Mouse (Mus musculus) CH12.LX (cell line): Measurements from ENCODE around the gene Nkiras1. TPM values are rescaled to one million over a fixed set of nuclear protein-coding genes. Genes with fewer than 3 reads are reported as not detected.
A peak's percentile ranks its signal among the peaks of the same experiment; 100 is the strongest.
"Not testable (repeated sequence)": the region's sequence is repeated elsewhere in the genome, so short reads cannot be mapped to it uniquely, and the experiment has no call there.

Experiments
- DNase-seq: peaks from one replicate; pipeline ENCODE4 v3.0.0-alpha.2; 2013; ENCODE audit errors: extremely low read depth
- H3K27ac ChIP-seq: 2 replicates; pipeline ENCODE4 v1.5.1; 2012; ENCODE audit warnings: low read depth, mild to moderate bottlenecking, control low read depth, moderate library complexity; ENCODE audit not compliant: insufficient read depth
- H3K27me3 ChIP-seq: replicated peaks from 2 replicates; pipeline ENCODE3; 2012; ENCODE audit warnings: inconsistent platforms
- H3K36me3 ChIP-seq, 2 experiments: replicated peaks in 1 of 2; 2 replicates each; pipeline versions ENCODE3 to v1.6.1; 2012; ENCODE audit warnings: inconsistent platforms in 1 of 2, low read length in 1 of 2, mild to moderate bottlenecking in 1 of 2, mixed read lengths in 1 of 2, moderate library complexity in 1 of 2; ENCODE audit not compliant: control insufficient read depth in 1 of 2, insufficient read depth in 1 of 2
- H3K4me1 ChIP-seq, 2 experiments: 2 replicates each; pipeline ENCODE4 v1.6.1; 2012; ENCODE audit warnings: inconsistent platforms in 1 of 2, moderate library complexity in 1 of 2; ENCODE audit not compliant: insufficient read depth in 2 of 2, control insufficient read depth in 1 of 2
- H3K4me2 ChIP-seq: 2 replicates; pipeline ENCODE4 v1.6.1; 2012; ENCODE audit warnings: low read depth, mild to moderate bottlenecking, control low read depth; ENCODE audit not compliant: poor library complexity, insufficient read depth, severe bottlenecking
- H3K4me3 ChIP-seq, 3 experiments: fragments of 150-350 bp in 1 of 3; sonication (generic) in 1 of 3; replicated peaks in 1 of 3; 2 replicates each; pipeline versions ENCODE3 to v1.5.1; 2011 to 2012; ENCODE audit warnings: low read depth in 2 of 3, low read length in 2 of 3, mild to moderate bottlenecking in 2 of 3, moderate library complexity in 2 of 3, control low read depth in 1 of 3, improper control_type of control experiment in 1 of 3, inconsistent platforms in 1 of 3, mixed read lengths in 1 of 3; ENCODE audit not compliant: poor library complexity in 1 of 3
- H3K79me2 ChIP-seq: replicated peaks from 2 replicates; pipeline ENCODE4 v1.6.1; 2012; ENCODE audit warnings: mild to moderate bottlenecking, moderate library complexity; ENCODE audit not compliant: control insufficient read depth, poor library complexity, insufficient read depth, severe bottlenecking; ENCODE audit errors: extremely low read depth
- H3K9ac ChIP-seq: 2 replicates; pipeline ENCODE4 v1.6.1; 2012; ENCODE audit warnings: low read depth, mild to moderate bottlenecking, control low read depth, moderate library complexity; ENCODE audit not compliant: insufficient read depth
- H3K9me3 ChIP-seq: replicated peaks from 2 replicates; pipeline ENCODE3; 2012; ENCODE audit warnings: low read length, inconsistent platforms, mixed read lengths
- BHLHE40 ChIP-seq: IDR thresholded peaks from 2 replicates; pipeline ENCODE4 v1.6.1; 2011; ENCODE audit warnings: mild to moderate bottlenecking, low read depth, low read length, improper control_type of control experiment
- CHD1 ChIP-seq: IDR thresholded peaks from 2 replicates; pipeline ENCODE4 v1.6.1; 2012; ENCODE audit warnings: low read depth, low read length, improper control_type of control experiment, inconsistent platforms
- ETS1 ChIP-seq: conservative IDR thresholded peaks from 2 replicates; pipeline ENCODE4 v1.6.1; 2012; ENCODE audit warnings: low read depth, mild to moderate bottlenecking, inconsistent platforms, low read length, improper control_type of control experiment, moderate library complexity
- HCFC1 ChIP-seq: IDR thresholded peaks from 2 replicates; pipeline ENCODE4 v1.6.1; 2012; ENCODE audit warnings: low read depth, mild to moderate bottlenecking, inconsistent platforms, low read length, improper control_type of control experiment
- MAX ChIP-seq: IDR thresholded peaks from 2 replicates; pipeline ENCODE4 v1.6.1; 2011; ENCODE audit warnings: low read length, improper control_type of control experiment
- MYC ChIP-seq: IDR thresholded peaks from 2 replicates; pipeline ENCODE4 v1.6.1; 2011; ENCODE audit warnings: low read depth, mild to moderate bottlenecking, improper control_type of control experiment, low read length
- NELFE ChIP-seq: IDR thresholded peaks from 2 replicates; pipeline ENCODE4 v1.6.1; 2011; ENCODE audit warnings: low read depth, low read length, improper control_type of control experiment
- POLR2A ChIP-seq: IDR thresholded peaks from 2 replicates; pipeline ENCODE4 v1.6.1; 2011; ENCODE audit warnings: low read depth, mild to moderate bottlenecking, improper control_type of control experiment, low read length
- POLR2AphosphoS2 ChIP-seq: IDR thresholded peaks from 2 replicates; pipeline ENCODE4 v1.6.1; 2011; ENCODE audit warnings: low read depth, low read length, improper control_type of control experiment
- RAD21 ChIP-seq: IDR thresholded peaks from 2 replicates; pipeline ENCODE4 v1.6.1; 2011; ENCODE audit warnings: low read depth, mild to moderate bottlenecking, low read length, improper control_type of control experiment, moderate library complexity
- RCOR1 ChIP-seq: conservative IDR thresholded peaks from 2 replicates; pipeline ENCODE4 v1.6.1; 2012; ENCODE audit warnings: low read depth, mild to moderate bottlenecking, inconsistent platforms, low read length, improper control_type of control experiment
- TBP ChIP-seq: conservative IDR thresholded peaks from 2 replicates; pipeline ENCODE4 v1.6.1; 2011; ENCODE audit warnings: low read depth, low read length, improper control_type of control experiment
- TCF12 ChIP-seq: IDR thresholded peaks from 2 replicates; pipeline ENCODE4 v1.6.1; 2014; ENCODE audit warnings: low read depth, mild to moderate bottlenecking, inconsistent platforms, low read length, improper control_type of control experiment
- UBTF ChIP-seq: IDR thresholded peaks from 2 replicates; pipeline ENCODE4 v1.6.1; 2012; ENCODE audit warnings: low read depth, mild to moderate bottlenecking, inconsistent platforms, low read length, improper control_type of control experiment, moderate library complexity
- USF2 ChIP-seq: conservative IDR thresholded peaks from 2 replicates; pipeline ENCODE4 v1.6.1; 2011; ENCODE audit warnings: low read depth, low read length, improper control_type of control experiment
- ZKSCAN1 ChIP-seq: IDR thresholded peaks from 2 replicates; pipeline ENCODE4 v1.6.1; 2012; ENCODE audit warnings: low read depth, inconsistent platforms, low read length, improper control_type of control experiment, borderline replicate concordance
- ZMIZ1 ChIP-seq: IDR thresholded peaks from 2 replicates; pipeline ENCODE4 v1.6.1; 2012; ENCODE audit warnings: low read depth, mild to moderate bottlenecking, inconsistent platforms, low read length, improper control_type of control experiment
- ZNF384 ChIP-seq: IDR thresholded peaks from 2 replicates; pipeline ENCODE4 v1.6.1; 2012; ENCODE audit warnings: low read depth, low read length, improper control_type of control experiment, inconsistent platforms
- dilution Hi-C: fragments of 300-500 bp; cut with MboI; formaldehyde crosslinking; loops from 2 replicates; pipeline ENCODE4 v1.14.3; 2020; ENCODE audit warnings: low sequenced_read_pairs; ENCODE audit not compliant: extremely low pct_unique_long_range_greater_than_20kb, extremely low pct_ligation_motif_present
- in situ Hi-C: fragments of 300-500 bp; cut with MboI; formaldehyde crosslinking; loops from 3 replicates; pipeline ENCODE4 v1.14.3; 2019; ENCODE audit warnings: low sequenced_read_pairs, low pct_ligation_motif_present, low pct_unique_long_range_greater_than_20kb, mixed read lengths
- polyA plus RNA-seq: library from polyadenylated mRNA; unstranded; fragments of >175 nt; gene quantifications from 2 replicates; pipeline ENCODE4 v1.2.1, GENCODE M21; 2012; ENCODE audit warnings: low read depth; ENCODE audit not compliant: insufficient read length
- total RNA-seq, 2 experiments: library from RNA; depleted of rRNA; stranded (reverse); fragments of 300-350 nt in 1 of 2; fragments of >200 nt in 1 of 2; gene quantifications; 2 replicates each; pipeline ENCODE4 v1.2.3; 2012 to 2014

Nkiras1 gene
- total and polyA plus RNA-seq, 3 experiments = 5.5 to 9.8 (median 9.2) TPM

GRCm38 (mm10) chr14:18269947-18270528 is 898 bp upstream of the Nkiras1 start:
- TF ChIP-seq CHD1 = peak; percentile 72
- TF ChIP-seq, all 38 proteins: peak for 1; not testable (repeated sequence) for 37
- H3K36me3 ChIP-seq = peaks cover 17 to 37% of the 10 kb centered on the region in 2 experiments
- peak overlapping the region; percentile 47 for H3K27ac ChIP-seq
- H3K9me3 ChIP-seq, DNase-seq, dilution Hi-C loops, H3K27me3 ChIP-seq: not testable (repeated sequence)
- H3K79me2 ChIP-seq = peaks cover 22% of the 10 kb centered on the region
- in situ Hi-C loops = loop anchor here (5.0 kb wide), 1 partner anchor 33 kb away; the partner anchor contains the start of gene Nr1d2
- peak overlapping the region; percentile 11; the same call in 1 of the 2 replicates for H3K4me2 ChIP-seq
- H3K9ac ChIP-seq = peak overlapping the region; percentile 88
- peak overlapping the region; percentile 93 to 100 (median 98) for H3K4me3 ChIP-seq
- H3K4me1 ChIP-seq = peaks cover 0 to 19% of the 10 kb centered on the region in 2 experiments; a peak in 2 of 4 replicates

DNA sequence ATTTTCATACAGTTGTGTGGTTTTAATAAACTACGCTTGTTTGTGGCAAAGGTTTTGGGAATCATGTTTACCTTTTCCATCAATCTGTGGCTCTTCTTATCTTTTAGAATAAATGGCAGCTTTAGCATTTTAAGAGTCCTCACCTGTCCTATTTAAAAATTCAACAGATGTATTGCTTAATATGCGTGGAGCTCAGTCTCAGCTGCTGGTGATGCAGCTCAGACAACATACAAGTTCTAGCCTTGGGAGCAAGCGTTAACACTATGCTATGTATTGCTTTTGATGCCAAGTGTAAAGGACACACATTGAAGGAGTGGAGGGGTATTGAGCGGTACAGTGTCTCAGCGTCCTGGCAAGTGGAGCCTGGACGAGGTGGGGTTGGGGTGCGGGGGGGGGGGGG is 730 bp downstream of the Nkiras1 start:
- dilution Hi-C loops = no loop called here
- in situ Hi-C loops = loop anchor here (5.0 kb wide), 1 partner anchor 34 kb away; the partner anchor contains the start of gene Nr1d2
- Histone ChIP-seq H3K36me3 (peaks cover 20 to 42% of the 10 kb centered on the region in 2 experiments), H3K9me3 (no peaks in the 10 kb centered on the region), H3K9ac (peak overlapping the region; percentile 87), H3K79me2 (peaks cover 22% of the 10 kb centered on the region), H3K4me3 (peak overlapping the region; percentile 64 to 100 (median 98)), H3K4me1 (peaks cover 0 to 19% of the 10 kb centered on the region in 2 experiments; a peak in 2 of 4 replicates), H3K4me2 (peak overlapping the region; percentile 98), H3K27me3 (no peaks in the 10 kb centered on the region), H3K27ac (no peak overlapping the region)
- no peak for DNase-seq
- TF ChIP-seq ZNF384 = no peak

DNA sequence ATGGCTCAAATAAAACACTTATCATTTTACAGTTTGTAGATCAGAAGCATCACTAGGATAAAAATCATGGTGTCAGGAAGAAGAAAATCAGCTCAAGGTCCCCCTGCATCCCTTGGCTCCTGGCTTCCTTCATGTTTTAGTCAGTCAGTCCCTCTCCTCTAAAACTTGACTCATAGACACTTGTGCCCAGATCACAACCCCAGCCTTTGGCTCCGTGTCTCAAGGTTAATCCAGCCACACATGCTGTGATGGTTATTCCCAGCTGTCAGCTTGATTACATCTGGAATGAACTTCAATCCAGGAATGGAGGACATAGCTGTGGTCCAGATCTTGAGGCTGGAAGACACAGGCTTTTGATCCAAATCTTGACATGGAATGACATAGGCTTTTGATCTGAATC is 3.6 kb downstream of the Nkiras1 start:
- H3K4me2 ChIP-seq = no peak overlapping the region
- H3K9me3 ChIP-seq = no peaks in the 10 kb centered on the region
- DNase-seq = no peak
- peaks cover 23 to 48% of the 10 kb centered on the region in 2 experiments for H3K36me3 ChIP-seq
- no peak overlapping the region for H3K27ac ChIP-seq
- TF ChIP-seq TCF12 = no peak
- H3K9ac ChIP-seq = no peak overlapping the region
- dilution Hi-C loops (no loop called here), in situ Hi-C loops (loop anchor here (5.0 kb wide), 1 partner anchor 37 kb away; the partner anchor contains the start of gene Nr1d2)
- H3K79me2 ChIP-seq = peaks cover 12% of the 10 kb centered on the region
- peaks cover 0 to 5% of the 10 kb centered on the region in 2 experiments; a peak in 1 of 4 replicates for H3K4me1 ChIP-seq
- H3K27me3 ChIP-seq = no peaks in the 10 kb centered on the region
- no peak overlapping the region for H3K4me3 ChIP-seq

- no peak overlapping the region for H3K27ac ChIP-seq
- peaks cover 3 to 13% of the 10 kb centered on the region in 2 experiments for H3K4me1 ChIP-seq
- no peaks in the 10 kb centered on the region for H3K27me3 ChIP-seq
- H3K4me2 ChIP-seq = no peak overlapping the region
- H3K79me2 ChIP-seq = no peaks in the 10 kb centered on the region; the same call in 1 of the 2 replicates
- H3K4me3 ChIP-seq = no peak overlapping the region
- no peak overlapping the region for H3K9ac ChIP-seq
- in situ Hi-C loops = no loop called here
- H3K9me3 ChIP-seq = no peaks in the 10 kb centered on the region
- peaks cover 33 to 77% of the 10 kb centered on the region in 2 experiments for H3K36me3 ChIP-seq
- dilution Hi-C loops = no loop called here
- DNase-seq = no peak
- TF ChIP-seq ZKSCAN1 (no peak), USF2 (no peak), RCOR1 (no peak), TBP (no peak), POLR2AphosphoS2 (no peak), ETS1 (no peak), ZMIZ1 (no peak), UBTF (no peak), BHLHE40 (no peak), HCFC1 (no peak), CHD1 (no peak), MYC (no peak), RAD21 (no peak), MAX (no peak), NELFE (no peak), POLR2A (no peak)
These were observed 9.4 kb downstream of the Nkiras1 start for GRCm38 (mm10) chr14:18280375-18280774.
